Mouse (Mus musculus) forebrain, embryonic 12.5 days (tissue): ENCODE measurements around the gene Alox12. TPM values are rescaled to one million over a fixed set of nuclear protein-coding genes. Genes with fewer than 3 reads are reported as not detected.

Source experiments
- ATAC-seq: fragments of 200-750 bp; cut with Nextera tagmentation; 2 replicates; pipeline ENCODE4 v1.8.0; 2017; ENCODE audit warnings: moderate TSS enrichment; ENCODE audit not compliant: low FRiP score
- H3K27ac ChIP-seq: fragments of 300-500 bp; sonication (generic); 2 replicates; pipeline ENCODE4 v1.5.1; 2016; ENCODE audit warnings: mild to moderate bottlenecking
- H3K27me3 ChIP-seq: fragments of 300-500 bp; sonication (generic); 2 replicates; pipeline ENCODE4 v1.6.1; 2016; ENCODE audit warnings: mild to moderate bottlenecking
- H3K36me3 ChIP-seq: fragments of 300-500 bp; sonication (generic); replicated peaks from 2 replicates; pipeline ENCODE4 v1.6.1; 2016; ENCODE audit warnings: mild to moderate bottlenecking
- H3K4me1 ChIP-seq: fragments of 300-500 bp; sonication (generic); 2 replicates; pipeline ENCODE4 v1.6.1; 2016
- H3K4me2 ChIP-seq: fragments of 300-500 bp; sonication (generic); 2 replicates; pipeline ENCODE4 v1.6.1; 2016; ENCODE audit warnings: mild to moderate bottlenecking, moderate library complexity
- H3K4me3 ChIP-seq: fragments of 300-500 bp; sonication (generic); replicated peaks from 2 replicates; pipeline ENCODE4 v1.5.1; 2016; ENCODE audit warnings: mild to moderate bottlenecking
- H3K9ac ChIP-seq: fragments of 300-500 bp; sonication (generic); 2 replicates; pipeline ENCODE4 v1.6.1; 2016; ENCODE audit warnings: mild to moderate bottlenecking
- H3K9me3 ChIP-seq: fragments of 300-500 bp; sonication (generic); 2 replicates; pipeline ENCODE4 v1.6.1; 2016
- WGBS: fragments of 180-500 bp; shearing (Covaris S2); methylation state at CpG from one replicate; pipeline ENCODE4 v1.1.7; 2016; 5-methylcytosine and 5-hydroxymethylcytosine counted together
- polyA plus RNA-seq: library from polyadenylated mRNA; unstranded; fragments of >200 nt; fragmentation: Nextera tagmentation; extraction: Ambion mirVana; gene quantifications from 2 replicates; pipeline ENCODE4 v1.2.1, GENCODE M21; 2016

Alox12 gene
- polyA plus RNA-seq, 1 experiment from 2014 or later: 1.6 TPM

DNA sequence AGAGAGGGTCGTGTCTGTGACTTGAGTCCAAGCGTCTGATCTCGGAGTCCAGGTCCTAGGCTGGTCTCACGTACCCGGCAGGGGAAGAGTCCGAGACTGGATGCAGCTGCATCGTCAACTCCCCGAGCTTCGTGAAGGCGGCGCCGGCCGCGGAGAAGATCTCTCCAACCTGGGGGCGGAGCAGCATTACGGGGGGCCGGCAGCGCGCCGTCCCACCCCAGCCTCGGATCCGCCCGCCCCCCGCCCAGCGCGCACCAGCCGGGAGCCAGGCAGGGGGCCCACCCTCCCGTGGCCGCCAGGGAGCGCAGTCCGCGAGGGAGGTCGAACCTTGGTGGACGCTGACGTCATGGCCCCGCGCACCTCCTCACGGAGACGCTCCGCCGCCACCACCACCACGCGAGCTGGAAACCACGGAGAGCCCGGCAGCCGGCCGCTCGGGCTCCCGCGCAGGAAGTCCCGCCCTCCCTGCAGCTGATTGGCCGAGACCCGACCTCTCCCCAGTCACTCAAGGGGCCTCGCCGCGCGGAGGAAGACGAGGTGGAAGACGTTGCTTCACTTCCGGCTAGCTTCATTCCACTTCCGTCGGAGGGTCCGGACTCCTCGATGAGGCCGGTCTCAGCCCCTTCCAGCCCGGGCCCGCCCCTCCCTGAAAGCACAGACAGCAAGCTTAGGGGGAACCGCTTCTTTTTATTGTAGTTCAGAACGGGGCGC is 17.5 kb downstream of the Alox12 start, which contains the start of gene 0610010K14Rik:
0610010K14Rik (minus strand) TSS at position 458 of the 711 bp plus-strand sequence.
- H3K9ac ChIP-seq: peak within 1 kb of the TSS; percentile 85

DNA sequence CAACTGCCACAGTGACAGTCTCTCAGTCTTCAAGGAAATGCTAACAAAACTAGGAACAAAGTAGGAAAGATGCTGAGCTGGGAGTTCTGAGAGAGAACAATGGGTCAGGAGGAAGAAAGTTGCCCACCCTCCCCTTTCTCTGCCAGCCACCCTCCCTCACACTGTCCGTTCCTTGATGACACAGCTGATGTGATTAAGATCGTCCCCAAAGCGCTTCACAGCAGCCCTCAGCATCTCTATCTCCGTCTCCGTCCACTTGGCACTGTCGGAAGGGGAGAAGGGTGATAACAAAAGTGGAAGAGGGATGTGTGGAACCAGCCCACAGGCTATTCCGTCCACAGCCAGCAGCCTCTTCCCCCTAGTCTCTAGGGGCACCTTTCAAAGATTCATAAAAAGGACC is 18.4 kb downstream of the Alox12 start:
- peak overlapping the region; percentile 85 for H3K9ac ChIP-seq
- H3K4me3 ChIP-seq: peak overlapping the region; percentile 89
- no peak for ATAC-seq
- H3K27me3 ChIP-seq: peaks cover 5% of the 10 kb centered on the region; the same call in 1 of the 2 replicates
- H3K9me3 ChIP-seq: no peaks in the 10 kb centered on the region
- peaks cover 46% of the 10 kb centered on the region for H3K4me1 ChIP-seq
- H3K36me3 ChIP-seq: peaks cover 20% of the 10 kb centered on the region
- WGBS: 40% methylated on average over 7 of the region's 7 CpGs
- peak overlapping the region; percentile 94; the same call in 1 of the 2 replicates for H3K27ac ChIP-seq
- H3K4me2 ChIP-seq: peak overlapping the region; percentile 98

More for the DNA sequence above, 17.5 kb downstream of the Alox12 start, which contains the start of gene 0610010K14Rik:
- H3K4me1 ChIP-seq: peaks cover 41% of the 10 kb centered on the region
- peak within 1 kb of the TSS; percentile 94 for H3K27ac ChIP-seq
- under 1% methylated on average over 67 of the region's 70 CpGs for WGBS
- H3K9me3 ChIP-seq: no peaks in the 10 kb centered on the region
- peak; percentile 93 for ATAC-seq
- peaks cover 20% of the 10 kb centered on the region for H3K36me3 ChIP-seq
- H3K4me3 ChIP-seq: peak within 1 kb of the TSS; percentile 89
- no peaks in the 10 kb centered on the region for H3K27me3 ChIP-seq
- peak within 1 kb of the TSS; percentile 98 for H3K4me2 ChIP-seq

DNA sequence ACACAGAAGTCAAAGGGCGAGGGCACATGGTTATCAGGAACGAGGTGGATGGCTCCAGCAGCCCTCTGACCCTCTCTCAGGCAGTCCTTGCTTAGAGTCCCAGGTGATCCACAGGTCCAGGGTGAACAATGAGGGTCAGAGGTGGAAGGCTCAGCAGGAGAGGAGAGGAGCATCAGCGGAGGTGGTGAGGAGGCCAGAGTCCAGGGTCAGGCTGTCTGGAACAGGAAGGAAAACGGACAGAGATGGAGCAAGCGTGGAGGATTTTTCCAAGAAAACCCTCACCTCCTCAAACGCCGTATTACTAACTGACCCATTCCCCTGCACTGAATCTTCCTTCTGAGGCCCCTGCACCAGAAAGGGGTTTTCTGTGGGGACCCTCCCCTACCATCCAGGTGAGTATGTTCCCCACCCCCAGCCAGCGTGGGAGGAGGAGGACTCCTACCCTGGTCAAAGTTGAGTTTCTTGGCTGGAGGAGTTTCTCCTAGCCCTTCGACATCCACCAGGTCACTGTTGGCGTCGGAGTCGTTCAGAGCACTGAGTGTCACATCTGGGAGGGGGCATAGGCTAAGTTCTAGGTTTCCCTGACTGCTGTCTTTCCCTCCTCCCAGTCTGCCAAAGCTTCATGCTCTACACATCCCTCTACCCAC is 19.8 kb downstream of the Alox12 start:
- no peaks in the 10 kb centered on the region for H3K9me3 ChIP-seq
- H3K27me3 ChIP-seq: peaks cover 12% of the 10 kb centered on the region
- H3K27ac ChIP-seq: no peak overlapping the region
- 93% methylated on average over 12 of the region's 12 CpGs for WGBS
- peaks cover 20% of the 10 kb centered on the region for H3K36me3 ChIP-seq
- no peak for ATAC-seq
- no peak overlapping the region for H3K4me2 ChIP-seq
- H3K4me3 ChIP-seq: no peak overlapping the region
- peaks cover 43% of the 10 kb centered on the region for H3K4me1 ChIP-seq
- no peak overlapping the region for H3K9ac ChIP-seq

GRCm38 (mm10) chr11:70234497-70234896 is 20.7 kb downstream of the Alox12 start:
- Histone ChIP-seq H3K9me3 (no peaks in the 10 kb centered on the region), H3K4me2 (no peak overlapping the region), H3K36me3 (peaks cover 20% of the 10 kb centered on the region), H3K4me1 (peaks cover 48% of the 10 kb centered on the region), H3K9ac (no peak overlapping the region), H3K27me3 (peaks cover 21% of the 10 kb centered on the region), H3K27ac (no peak overlapping the region), H3K4me3 (no peak overlapping the region)
- no peak for ATAC-seq
- 85% methylated on average over 8 of the region's 8 CpGs for WGBS

GRCm38 (mm10) chr11:70234037-70234436 is 21.1 kb downstream of the Alox12 start:
- no peak for ATAC-seq
- WGBS: 66% methylated on average over 5 of the region's 5 CpGs
- H3K9ac ChIP-seq: no peak overlapping the region
- H3K27me3 ChIP-seq: peaks cover 26% of the 10 kb centered on the region
- H3K4me1 ChIP-seq: peaks cover 50% of the 10 kb centered on the region
- H3K27ac ChIP-seq: no peak overlapping the region
- H3K4me3 ChIP-seq: no peak overlapping the region
- H3K36me3 ChIP-seq: peaks cover 20% of the 10 kb centered on the region
- no peaks in the 10 kb centered on the region for H3K9me3 ChIP-seq
- H3K4me2 ChIP-seq: no peak overlapping the region

DNA sequence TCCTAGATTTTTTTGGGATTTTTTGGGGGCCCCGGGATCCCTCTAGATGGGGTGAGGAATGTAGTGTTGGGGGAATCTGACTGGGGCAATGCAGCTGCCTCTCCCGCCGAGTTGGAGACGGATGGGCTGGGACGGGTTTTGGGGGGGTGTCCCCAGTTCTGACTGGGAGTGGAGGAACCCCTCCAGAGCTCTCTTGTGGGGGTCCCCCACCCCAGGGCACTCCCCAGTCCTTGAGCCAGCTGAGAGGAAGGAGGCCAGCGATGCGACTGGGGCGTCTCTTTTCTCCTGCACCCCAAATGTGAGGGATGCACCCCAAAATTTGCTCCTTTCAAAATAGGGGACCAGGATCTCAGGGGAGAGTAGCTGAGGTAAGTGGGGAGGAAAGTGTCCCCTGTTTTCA is 22.1 kb downstream of the Alox12 start:
- WGBS: 40% methylated on average over 8 of the region's 8 CpGs
- peak overlapping the region; percentile 59 for H3K9ac ChIP-seq
- H3K27me3 ChIP-seq: peaks cover 36% of the 10 kb centered on the region
- H3K27ac ChIP-seq: no peak overlapping the region
- no peak for ATAC-seq
- H3K4me3 ChIP-seq: no peak overlapping the region
- H3K4me2 ChIP-seq: peak overlapping the region; percentile 55
- no peaks in the 10 kb centered on the region for H3K9me3 ChIP-seq
- peaks cover 47% of the 10 kb centered on the region for H3K4me1 ChIP-seq
- H3K36me3 ChIP-seq: peaks cover 20% of the 10 kb centered on the region

DNA sequence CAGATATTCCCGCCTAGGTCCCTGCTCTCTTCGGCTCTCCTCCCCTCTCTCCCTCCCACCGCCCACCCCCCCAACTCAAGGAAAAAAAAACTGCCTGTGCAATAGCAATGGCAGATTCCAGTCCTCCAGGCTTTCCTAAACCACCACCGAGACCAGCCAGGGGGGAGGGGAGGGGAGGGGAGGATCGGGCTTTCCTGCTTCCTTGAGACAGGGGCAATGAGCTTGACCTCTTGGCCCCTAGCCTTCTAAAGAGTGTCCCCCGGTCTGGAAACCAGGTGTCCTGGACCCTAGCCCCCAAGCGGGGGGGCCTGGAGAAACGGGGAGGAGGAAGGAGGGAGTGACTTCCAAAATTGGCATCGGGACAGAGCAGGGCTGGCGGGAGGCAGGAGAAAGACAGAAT is 22.6 kb downstream of the Alox12 start:
- Histone ChIP-seq H3K27ac (no peak overlapping the region), H3K4me2 (peak overlapping the region; percentile 55), H3K4me3 (peak overlapping the region; percentile 32), H3K4me1 (peaks cover 47% of the 10 kb centered on the region), H3K27me3 (peaks cover 41% of the 10 kb centered on the region), H3K9ac (peak overlapping the region; percentile 59), H3K9me3 (no peaks in the 10 kb centered on the region), H3K36me3 (peaks cover 20% of the 10 kb centered on the region)
- no peak for ATAC-seq
- 10% methylated on average over 7 of the region's 10 CpGs for WGBS

GRCm38 (mm10) chr11:70230239-70230727 is 24.9 kb downstream of the Alox12 start:
- 1% methylated on average over 32 of the region's 32 CpGs for WGBS
- peaks cover 63% of the 10 kb centered on the region for H3K27me3 ChIP-seq

GRCm38 (mm10) chr11:70229260-70230010 is 25.7 kb downstream of the Alox12 start, which contains the start of gene Bcl6b:
Gene Bcl6b, minus strand, starts transcription at chr11:70229798.
- WGBS: 3% methylated on average over 39 of the region's 39 CpGs
- peaks cover 49% of the 10 kb centered on the region for H3K4me1 ChIP-seq
- H3K9me3 ChIP-seq: no peaks in the 10 kb centered on the region
- peak within 1 kb of the TSS; percentile 8; the same call in 1 of the 2 replicates for H3K9ac ChIP-seq
- peak within 1 kb of the TSS; percentile 29 for H3K4me3 ChIP-seq
- H3K36me3 ChIP-seq: peaks cover 5% of the 10 kb centered on the region
- peak within 1 kb of the TSS; percentile 49 for H3K4me2 ChIP-seq
- peaks cover 72% of the 10 kb centered on the region for H3K27me3 ChIP-seq
- no peak within 1 kb of the TSS; the same call in 1 of the 2 replicates for H3K27ac ChIP-seq
- ATAC-seq: 0 out of 2 replicates have a peak, but pooled peaks have one; percentile 5

More at GRCm38 (mm10) chr11:70230239-70230727, 24.9 kb downstream of the Alox12 start:
- H3K36me3 ChIP-seq: peaks cover 13% of the 10 kb centered on the region
- H3K9ac ChIP-seq: no peak overlapping the region
- H3K27ac ChIP-seq: no peak overlapping the region
- H3K4me2 ChIP-seq: peak overlapping the region; percentile 47
- peaks cover 49% of the 10 kb centered on the region for H3K4me1 ChIP-seq
- peak overlapping the region; percentile 29 for H3K4me3 ChIP-seq
- ATAC-seq: peak; percentile 54
- no peaks in the 10 kb centered on the region for H3K9me3 ChIP-seq

DNA sequence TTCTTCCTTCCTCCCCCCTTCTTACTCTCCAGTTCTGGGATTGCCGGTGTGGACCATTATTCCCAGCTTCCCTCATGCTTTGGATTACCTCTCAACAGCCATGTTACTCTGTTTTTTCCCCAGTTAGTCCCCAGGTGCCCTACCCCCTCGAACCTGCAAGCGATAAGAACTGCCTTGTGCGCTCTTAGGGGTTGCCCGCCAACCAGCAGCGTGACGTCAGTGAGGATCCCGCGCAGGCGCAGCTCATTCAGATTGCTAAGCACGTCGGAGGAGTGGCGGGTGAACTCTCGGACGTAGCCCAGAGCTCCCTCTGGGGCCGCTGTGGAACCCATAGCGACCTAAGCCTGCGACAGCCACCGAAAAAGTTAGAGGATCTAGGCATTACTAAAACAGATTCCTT is 26.3 kb downstream of the Alox12 start:
- peak; percentile 64 for ATAC-seq
- H3K9ac ChIP-seq: peak overlapping the region; percentile 8; the same call in 1 of the 2 replicates
- WGBS: under 1% methylated on average over 19 of the region's 19 CpGs
- H3K4me1 ChIP-seq: peaks cover 49% of the 10 kb centered on the region
- H3K36me3 ChIP-seq: no peaks in the 10 kb centered on the region
- peak overlapping the region; percentile 29 for H3K4me3 ChIP-seq
- H3K9me3 ChIP-seq: no peaks in the 10 kb centered on the region
- H3K4me2 ChIP-seq: peak overlapping the region; percentile 49
- H3K27me3 ChIP-seq: peaks cover 78% of the 10 kb centered on the region
- no peak overlapping the region; the same call in 1 of the 2 replicates for H3K27ac ChIP-seq

- no peak overlapping the region for H3K4me3 ChIP-seq
- no peaks in the 10 kb centered on the region for H3K36me3 ChIP-seq
- no peak overlapping the region for H3K4me2 ChIP-seq
- H3K4me1 ChIP-seq: peaks cover 44% of the 10 kb centered on the region
- no peaks in the 10 kb centered on the region for H3K9me3 ChIP-seq
- peaks cover 83% of the 10 kb centered on the region for H3K27me3 ChIP-seq
- ATAC-seq: no peak
- H3K27ac ChIP-seq: no peak overlapping the region
- WGBS: 79% methylated on average over 4 of the region's 4 CpGs
- H3K9ac ChIP-seq: no peak overlapping the region
These were observed 27.4 kb downstream of the Alox12 start for GRCm38 (mm10) chr11:70227661-70228245.
